Mouse (Mus musculus) heart, embryonic 10.5 days (tissue): ENCODE data around the gene Spata31d1c. TPM values are rescaled to one million over a fixed set of nuclear protein-coding genes. Genes with fewer than 3 reads are reported as not detected.

ENCODE experiments used
- DNase-seq: peaks from one replicate; pipeline ENCODE4 v3.0.0-alpha.2; 2017; ENCODE audit warnings: low spot score
- H3K27ac ChIP-seq: fragments of 300-500 bp; sonication (generic); 2 replicates; pipeline ENCODE4 v1.5.1; 2016; ENCODE audit warnings: mild to moderate bottlenecking
- H3K27me3 ChIP-seq: fragments of 300-500 bp; sonication (generic); 2 replicates; pipeline ENCODE4 v1.6.1; 2016; ENCODE audit warnings: mild to moderate bottlenecking; ENCODE audit not compliant: poor library complexity, insufficient read depth, severe bottlenecking
- H3K36me3 ChIP-seq: fragments of 300-500 bp; sonication (generic); 2 replicates; pipeline ENCODE4 v1.6.1; 2016; ENCODE audit warnings: mild to moderate bottlenecking, moderate library complexity
- H3K4me1 ChIP-seq: fragments of 300-500 bp; sonication (generic); 2 replicates; pipeline ENCODE4 v1.6.1; 2016; ENCODE audit warnings: mild to moderate bottlenecking
- H3K4me3 ChIP-seq: fragments of 300-500 bp; sonication (generic); 2 replicates; pipeline ENCODE4 v1.5.1; 2016; ENCODE audit warnings: mild to moderate bottlenecking, moderate library complexity
- H3K9me3 ChIP-seq: fragments of 300-500 bp; sonication (generic); 2 replicates; pipeline ENCODE4 v1.6.1; 2016; ENCODE audit warnings: mild to moderate bottlenecking, moderate library complexity
- WGBS: fragments of 180-500 bp; shearing (Covaris S2); methylation state at CpG from one replicate; pipeline ENCODE4 v1.1.7; 2016; 5-methylcytosine and 5-hydroxymethylcytosine counted together
- polyA plus RNA-seq: library from polyadenylated mRNA; unstranded; fragments of >200 nt; fragmentation: Nextera tagmentation; extraction: Ambion mirVana; gene quantifications from 2 replicates; pipeline ENCODE4 v1.2.1, GENCODE M21; 2016

Gene Spata31d1c
- polyA plus RNA-seq = not detected in 2 replicates

DNA sequence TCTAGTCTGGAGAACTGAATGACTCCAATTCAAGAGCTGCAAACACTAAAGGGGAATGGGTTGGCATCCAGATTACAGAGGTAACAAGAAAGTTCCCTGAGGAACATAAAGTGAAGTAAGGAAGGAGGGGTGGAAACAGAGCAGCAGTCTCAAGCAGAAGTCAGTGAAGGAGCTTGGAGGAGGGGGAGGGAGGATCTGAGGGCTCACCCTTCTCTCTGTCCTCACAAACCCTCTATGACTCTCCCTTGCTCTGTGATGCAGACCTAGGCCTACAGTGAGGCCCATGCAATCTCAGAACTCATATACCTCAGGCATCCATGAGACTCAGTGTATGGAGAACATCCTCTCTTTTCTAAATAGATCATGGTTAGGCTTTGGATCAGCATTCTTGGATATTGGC, at the start of gene Spata31d1c:
Gene Spata31d1c, plus strand, starts transcription at position 301 of the 400 bp plus-strand sequence.
- H3K27ac ChIP-seq = no peak within 1 kb of the TSS
- no peak for DNase-seq
- no peaks in the 10 kb centered on the region for H3K9me3 ChIP-seq
- H3K4me1 ChIP-seq = no peaks in the 10 kb centered on the region
- no peaks in the 10 kb centered on the region for H3K27me3 ChIP-seq
- no peaks in the 10 kb centered on the region for H3K36me3 ChIP-seq
- no peak within 1 kb of the TSS for H3K4me3 ChIP-seq

- Histone ChIP-seq H3K4me3 (no peak overlapping the region), H3K36me3 (no peaks in the 10 kb centered on the region), H3K27me3 (no peaks in the 10 kb centered on the region), H3K27ac (no peak overlapping the region), H3K9me3 (no peaks in the 10 kb centered on the region), H3K4me1 (no peaks in the 10 kb centered on the region)
- no peak for DNase-seq
Measured at GRCm38 (mm10) chr13:64988828-64989227, 44.0 kb upstream of the Spata31d1c start.

- Histone ChIP-seq H3K36me3 (no peaks in the 10 kb centered on the region), H3K27ac (no peak overlapping the region), H3K27me3 (no peaks in the 10 kb centered on the region), H3K9me3 (no peaks in the 10 kb centered on the region), H3K4me3 (no peak overlapping the region), H3K4me1 (no peaks in the 10 kb centered on the region)
- DNase-seq = no peak
Measured at GRCm38 (mm10) chr13:65005414-65005813, 27.4 kb upstream of the Spata31d1c start.

GRCm38 (mm10) chr13:65006760-65007159, 26.1 kb upstream of the Spata31d1c start:
- no peaks in the 10 kb centered on the region for H3K36me3 ChIP-seq
- no peaks in the 10 kb centered on the region for H3K27me3 ChIP-seq
- 79% methylated on average over 1 of the region's 1 CpGs for WGBS
- H3K4me1 ChIP-seq = no peaks in the 10 kb centered on the region
- H3K27ac ChIP-seq = no peak overlapping the region
- no peak for DNase-seq
- H3K4me3 ChIP-seq = no peak overlapping the region
- no peaks in the 10 kb centered on the region for H3K9me3 ChIP-seq

GRCm38 (mm10) chr13:65007971-65008370, 24.9 kb upstream of the Spata31d1c start:
- Histone ChIP-seq H3K36me3 (no peaks in the 10 kb centered on the region), H3K27ac (no peak overlapping the region), H3K9me3 (no peaks in the 10 kb centered on the region), H3K4me3 (no peak overlapping the region), H3K27me3 (no peaks in the 10 kb centered on the region), H3K4me1 (no peaks in the 10 kb centered on the region)
- 79% methylated on average over 1 of the region's 1 CpGs for WGBS
- no peak for DNase-seq

GRCm38 (mm10) chr13:65011052-65011738, 21.7 kb upstream of the Spata31d1c start:
- Histone ChIP-seq H3K4me1 (no peaks in the 10 kb centered on the region), H3K9me3 (no peaks in the 10 kb centered on the region), H3K36me3 (no peaks in the 10 kb centered on the region), H3K4me3 (no peak overlapping the region), H3K27ac (no peak overlapping the region), H3K27me3 (no peaks in the 10 kb centered on the region)
- WGBS = 66% methylated on average over 4 of the region's 4 CpGs
- no peak for DNase-seq

- no peak for DNase-seq
- H3K27ac ChIP-seq = no peak overlapping the region
- 58% methylated on average over 4 of the region's 4 CpGs for WGBS
- H3K9me3 ChIP-seq = no peaks in the 10 kb centered on the region
- no peaks in the 10 kb centered on the region for H3K27me3 ChIP-seq
- H3K4me1 ChIP-seq = no peaks in the 10 kb centered on the region
- H3K4me3 ChIP-seq = no peak overlapping the region
- no peaks in the 10 kb centered on the region for H3K36me3 ChIP-seq
Measured at GRCm38 (mm10) chr13:65035057-65035456, 2.2 kb downstream of the Spata31d1c start.

- no peaks in the 10 kb centered on the region for H3K4me1 ChIP-seq
- H3K9me3 ChIP-seq = 0 out of 2 replicates have a peak, but pooled peaks cover 4% of the 10 kb centered on the region
- no peaks in the 10 kb centered on the region for H3K36me3 ChIP-seq
- DNase-seq = no peak
- no peak within 1 kb of the TSS for H3K27ac ChIP-seq
- WGBS = 77% methylated on average over 9 of the region's 9 CpGs
- no peak within 1 kb of the TSS for H3K4me3 ChIP-seq
- H3K27me3 ChIP-seq = no peaks in the 10 kb centered on the region
Measured at GRCm38 (mm10) chr13:65052660-65053059, 19.8 kb downstream of the Spata31d1c start, which contains the start of gene Prss47. TSS of gene Prss47 (minus strand) at chr13:65052760.

DNA sequence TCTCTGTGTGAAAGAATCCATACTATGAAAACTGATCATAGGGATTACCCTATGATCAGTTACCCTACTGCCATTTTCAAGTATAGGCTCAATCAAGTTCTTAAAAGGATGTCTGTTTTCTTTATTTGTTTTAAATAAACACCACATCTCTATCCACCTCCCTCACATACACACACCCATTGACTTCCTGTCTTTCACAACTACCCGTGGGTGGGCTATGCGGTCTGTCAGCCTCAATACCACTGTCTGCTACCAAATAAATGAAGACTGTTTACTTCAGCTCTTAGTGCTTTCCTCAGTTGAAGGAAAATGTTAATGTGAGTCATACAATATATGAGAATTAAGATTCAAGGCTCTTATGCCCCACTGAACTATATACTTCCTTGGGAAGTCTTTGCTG, 37.1 kb downstream of the Spata31d1c start:
- Histone ChIP-seq H3K4me3 (no peak overlapping the region), H3K9me3 (no peaks in the 10 kb centered on the region), H3K36me3 (peaks cover 21% of the 10 kb centered on the region), H3K27ac (no peak overlapping the region), H3K27me3 (no peaks in the 10 kb centered on the region), H3K4me1 (no peaks in the 10 kb centered on the region)
- WGBS = 87% methylated on average over 2 of the region's 2 CpGs
- no peak for DNase-seq

Other genes starting within 250 kb of the Spata31d1c start
- not detected in 2 replicates for gene Cntnap3, start 129.1 kb upstream of the Spata31d1c start, polyA plus RNA-seq
- not detected in 2 replicates for gene Spata31, start 115.7 kb upstream of the Spata31d1c start, polyA plus RNA-seq
- gene Prss47, start 19.7 kb downstream of the Spata31d1c start, polyA plus RNA-seq = not detected in 2 replicates
- gene Mfsd14b, start 79.9 kb downstream of the Spata31d1c start, polyA plus RNA-seq = 42.4 and 43.7 TPM in 2 replicates
- gene Olfr465-ps1, start 105.0 kb downstream of the Spata31d1c start, polyA plus RNA-seq = not detected in 2 replicates
- gene Olfr466, start 117.2 kb downstream of the Spata31d1c start, polyA plus RNA-seq = not detected in 2 replicates
- not detected in 2 replicates for gene Nlrp4f, start 172.9 kb downstream of the Spata31d1c start, polyA plus RNA-seq
- gene Gm10775, start 226.5 kb downstream of the Spata31d1c start, polyA plus RNA-seq = not detected in 2 replicates
- 11.0 and 11.4 TPM in 2 replicates for gene Zfp369, start 245.8 kb downstream of the Spata31d1c start, polyA plus RNA-seq